Mouse (Mus musculus) thymus, adult 2 months (tissue): ENCODE measurements around the gene Cdh13. TPM values are rescaled to one million over a fixed set of nuclear protein-coding genes. Genes with fewer than 3 reads are reported as not detected.

Source experiments
- DNase-seq: peaks from one replicate; pipeline ENCODE4 v3.0.0; 2021
- H3K27ac ChIP-seq: fragments of 200-500 bp; 2 replicates; pipeline ENCODE4 v1.5.1; 2012; ENCODE audit warnings: low read length, control low read depth; ENCODE audit not compliant: control insufficient read depth, insufficient read depth
- H3K27me3 ChIP-seq: fragments of 200-500 bp; 2 replicates; pipeline ENCODE4 v1.6.1; 2012; ENCODE audit warnings: mild to moderate bottlenecking, low read length, moderate library complexity, mixed read lengths; ENCODE audit not compliant: control insufficient read depth, insufficient read depth
- H3K36me3 ChIP-seq: fragments of 200-500 bp; 2 replicates; pipeline ENCODE4 v1.6.1; 2012; ENCODE audit warnings: mild to moderate bottlenecking, low read length, moderate library complexity; ENCODE audit not compliant: control insufficient read depth, insufficient read depth
- H3K4me1 ChIP-seq: fragments of 200-500 bp; replicated peaks from 2 replicates; pipeline ENCODE4 v1.6.1; 2012; ENCODE audit warnings: low read length; ENCODE audit not compliant: control insufficient read depth, insufficient read depth
- H3K4me3 ChIP-seq: fragments of 200-500 bp; 2 replicates; pipeline ENCODE4 v1.5.1; 2012; ENCODE audit warnings: mild to moderate bottlenecking, low read length, control low read depth, moderate library complexity; ENCODE audit not compliant: control insufficient read depth, insufficient read depth
- CTCF ChIP-seq: fragments of 200-500 bp; IDR thresholded peaks from 2 replicates; pipeline ENCODE4 v1.5.1; 2012; ENCODE audit warnings: mild to moderate bottlenecking, control low read depth, low read length, moderate library complexity, borderline replicate concordance; ENCODE audit not compliant: control insufficient read depth, poor library complexity, insufficient read depth; ENCODE audit errors: extremely low read depth
- POLR2A ChIP-seq: fragments of 200-500 bp; IDR thresholded peaks from 2 replicates; pipeline ENCODE4 v1.6.1; 2012; ENCODE audit warnings: mild to moderate bottlenecking, low read length, control low read depth, moderate library complexity; ENCODE audit not compliant: control insufficient read depth, poor library complexity, insufficient read depth; ENCODE audit errors: extremely low read depth
- WGBS: fragments of 180-500 bp; shearing (Covaris S2); methylation state at CpG from one replicate; pipeline ENCODE4 v1.1.7; 2018; 5-methylcytosine and 5-hydroxymethylcytosine counted together
- polyA plus RNA-seq: library from polyadenylated mRNA; depleted of rRNA; stranded (reverse); fragments of >200 nt; gene quantifications from 2 replicates; pipeline ENCODE4 v1.2.3, GENCODE M21; 2012

Cdh13 gene
- polyA plus RNA-seq, 1 experiment = 12.5 TPM

GRCm38 (mm10) chr8:118263117-118263516 lies 20.4 kb upstream of the Cdh13 start:
- H3K4me3 ChIP-seq = no peak overlapping the region
- 68% methylated on average over 4 of the region's 4 CpGs for WGBS
- H3K4me1 ChIP-seq = no peaks in the 10 kb centered on the region
- no peak overlapping the region for H3K27ac ChIP-seq
- no peaks in the 10 kb centered on the region for H3K36me3 ChIP-seq
- H3K27me3 ChIP-seq = no peaks in the 10 kb centered on the region
- no peak for DNase-seq
- TF ChIP-seq CTCF (no peak), POLR2A (no peak)

- no peak for TF ChIP-seq POLR2A
- TF ChIP-seq CTCF = no peak
- no peak overlapping the region for H3K27ac ChIP-seq
Measured at GRCm38 (mm10) chr8:118270751-118271402, 12.7 kb upstream of the Cdh13 start.

GRCm38 (mm10) chr8:118272493-118272892 lies 11.0 kb upstream of the Cdh13 start:
- no peaks in the 10 kb centered on the region for H3K4me1 ChIP-seq
- WGBS = 87% methylated on average over 1 of the region's 1 CpGs

More at GRCm38 (mm10) chr8:118270751-118271402, 12.7 kb upstream of the Cdh13 start:
- no peak for DNase-seq
- no peaks in the 10 kb centered on the region for H3K4me1 ChIP-seq
- no peaks in the 10 kb centered on the region for H3K36me3 ChIP-seq
- WGBS = 64% methylated on average over 7 of the region's 7 CpGs
- H3K4me3 ChIP-seq = no peak overlapping the region
- no peaks in the 10 kb centered on the region for H3K27me3 ChIP-seq

GRCm38 (mm10) chr8:118274243-118274642 lies 9.3 kb upstream of the Cdh13 start:
- WGBS = 92% methylated on average over 9 of the region's 9 CpGs
- no peaks in the 10 kb centered on the region for H3K4me1 ChIP-seq
- H3K36me3 ChIP-seq = no peaks in the 10 kb centered on the region
- no peak overlapping the region for H3K27ac ChIP-seq
- DNase-seq = no peak
- H3K27me3 ChIP-seq = no peaks in the 10 kb centered on the region
- TF ChIP-seq CTCF (no peak), POLR2A (no peak)
- H3K4me3 ChIP-seq = no peak overlapping the region

More at GRCm38 (mm10) chr8:118272493-118272892, 11.0 kb upstream of the Cdh13 start:
- TF ChIP-seq CTCF = no peak
- TF ChIP-seq POLR2A = no peak
- no peak overlapping the region for H3K4me3 ChIP-seq
- H3K27me3 ChIP-seq = no peaks in the 10 kb centered on the region
- no peaks in the 10 kb centered on the region for H3K36me3 ChIP-seq
- H3K27ac ChIP-seq = no peak overlapping the region
- DNase-seq = no peak

GRCm38 (mm10) chr8:118274688-118275087 lies 8.8 kb upstream of the Cdh13 start:
- no peaks in the 10 kb centered on the region for H3K36me3 ChIP-seq
- no peaks in the 10 kb centered on the region for H3K27me3 ChIP-seq
- no peak overlapping the region for H3K4me3 ChIP-seq
- WGBS = 31% methylated on average over 4 of the region's 4 CpGs
- DNase-seq = no peak
- no peak overlapping the region for H3K27ac ChIP-seq
- no peaks in the 10 kb centered on the region for H3K4me1 ChIP-seq
- TF ChIP-seq CTCF = no peak
- no peak for TF ChIP-seq POLR2A

GRCm38 (mm10) chr8:118284112-118285029 lies 838 bp downstream of the Cdh13 start:
- no peak for DNase-seq
- no peak overlapping the region for H3K4me3 ChIP-seq
- H3K27ac ChIP-seq = no peak overlapping the region
- no peaks in the 10 kb centered on the region for H3K4me1 ChIP-seq
- H3K27me3 ChIP-seq = no peaks in the 10 kb centered on the region
- TF ChIP-seq POLR2A = no peak
- no peak for TF ChIP-seq CTCF
- H3K36me3 ChIP-seq = no peaks in the 10 kb centered on the region
- 6% methylated on average over 45 of the region's 46 CpGs for WGBS
